ENCODE assay signal across 8 mouse cellular contexts in the genomic region with DNA sequence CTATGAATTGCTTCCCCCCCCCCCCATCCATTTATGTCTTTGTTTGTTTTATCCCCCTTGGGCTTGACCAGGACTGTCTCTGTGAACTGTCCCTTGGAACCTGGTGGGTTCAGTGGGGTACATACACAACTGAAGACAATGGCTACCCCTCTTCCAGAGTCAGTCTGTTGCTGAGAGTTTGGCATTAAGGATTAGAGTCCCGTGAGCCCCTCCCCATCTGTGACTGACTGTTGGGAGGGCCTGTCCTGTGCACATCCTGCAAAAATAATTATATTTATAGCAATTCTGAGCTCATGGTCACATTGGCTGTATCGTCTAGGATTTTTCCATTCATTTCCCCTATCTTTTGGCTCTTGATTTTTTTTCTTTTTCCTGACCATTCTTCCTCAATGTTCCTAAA. TPM values are rescaled to one million over a fixed set of nuclear protein-coding genes. Genes with fewer than 3 reads are reported as not detected.
A peak's percentile ranks its signal among the peaks of the same experiment; 100 is the strongest.
DNase-seq lines count a peak whose midpoint lies in the region; ATAC-seq and TF ChIP-seq lines count a peak whose summit lies in the region.

No protein-coding gene starts in this region.

- peak overlapping the region; percentile 60; the same call in 1 of the 2 replicates for H3K9ac ChIP-seq in intestine, postnatal 0 days (ENCODE audit: low read depth, low read length)

- ATAC-seq in G1E (ENCODE audit: extremely low read depth, insufficient number of reproducible peaks, low FRiP score, poor library complexity, severe bottlenecking), result no peak
- no peak for ATAC-seq in intestine, postnatal 0 days
- ATAC-seq in megakaryocyte-erythroid progenitor cell, adult 5-6 weeks (replicated peaks; ENCODE audit: low FRiP score, low TSS enrichment, poor library complexity, severe bottlenecking), result peak; percentile 12; the same call in 1 of the 2 replicates
- no peak for ATAC-seq in granulocyte monocyte progenitor cell, adult 5-6 weeks (replicated peaks; ENCODE audit: poor library complexity, severe bottlenecking)

- H3K4me1 ChIP-seq in G1E (ENCODE audit: insufficient read depth, low read depth, low read length), result peaks cover 26% of the 10 kb centered on the region
- peaks cover 19% of the 10 kb centered on the region for H3K4me1 ChIP-seq in forebrain, embryonic 10.5 days
- H3K4me1 ChIP-seq in intestine, postnatal 0 days (replicated peaks; ENCODE audit: control insufficient read depth, insufficient read depth, low read length), result no peaks in the 10 kb centered on the region

- H3K4me3 ChIP-seq in gastrocnemius, adult 2 months, result peak overlapping the region; percentile 86
- H3K4me3 ChIP-seq in G1E (ENCODE audit: low read depth, low read length), result peak overlapping the region; percentile 83
- peak overlapping the region; percentile 76 for H3K4me3 ChIP-seq in forebrain, embryonic 10.5 days
- H3K4me3 ChIP-seq in intestine, postnatal 0 days (ENCODE audit: low read depth, low read length), result peak overlapping the region; percentile 58

- H3K27me3 ChIP-seq in G1E (ENCODE audit: insufficient read depth, low read length), result no peaks in the 10 kb centered on the region
- no peaks in the 10 kb centered on the region for H3K27me3 ChIP-seq in forebrain, embryonic 10.5 days (ENCODE audit: poor library complexity, severe bottlenecking)
- no peaks in the 10 kb centered on the region for H3K27me3 ChIP-seq in intestine, postnatal 0 days (replicated peaks; ENCODE audit: control insufficient read depth, insufficient read depth, low read length)

- H3K36me3 ChIP-seq in G1E (replicated peaks), result no peaks in the 10 kb centered on the region
- no peaks in the 10 kb centered on the region for H3K36me3 ChIP-seq in forebrain, embryonic 10.5 days (replicated peaks)
- no peaks in the 10 kb centered on the region for H3K36me3 ChIP-seq in intestine, postnatal 0 days (ENCODE audit: control insufficient read depth, insufficient read depth)

- intact Hi-C loops in gastrocnemius, adult 2 months (cut with DNase I), result loop anchor here (5.0 to 10.0 kb wide), 2 partner anchors 779 to 906 kb away; a partner anchor contains a TSS
- intact Hi-C loops in gastrocnemius, postnatal 36 days (cut with DNase I), result no loop called here

- H3K4me2 ChIP-seq in intestine, postnatal 0 days (replicated peaks; ENCODE audit: low read depth), result peak overlapping the region; percentile 79

- no peaks in the 10 kb centered on the region for H3K9me3 ChIP-seq in G1E (replicated peaks)
- H3K9me3 ChIP-seq in forebrain, embryonic 10.5 days, result no peaks in the 10 kb centered on the region
- H3K9me3 ChIP-seq in intestine, postnatal 0 days (ENCODE audit: control insufficient read depth), result no peaks in the 10 kb centered on the region

- DNase-seq in gastrocnemius, adult 2 months, result no peak
- DNase-seq in gastrocnemius, postnatal 36 days, result no peak
- no peak for DNase-seq in G1E (ENCODE audit: low spot score)
- DNase-seq in forebrain, embryonic 10.5 days (ENCODE audit: extremely low spot score, low spot score), result no peak
- no peak for DNase-seq in urinary bladder, postnatal 14 days (ENCODE audit: low spot score)

- H3K27ac ChIP-seq in gastrocnemius, adult 2 months, result peak overlapping the region; percentile 100
- H3K27ac ChIP-seq in forebrain, embryonic 10.5 days, result peak overlapping the region; percentile 99
- no peak overlapping the region for H3K27ac ChIP-seq in intestine, postnatal 0 days (ENCODE audit: low read depth, low read length)

- WGBS in forebrain, embryonic 10.5 days, result 44% methylated on average over 2 of the region's 2 CpGs
- WGBS in intestine, postnatal 0 days, result 19% methylated on average over 2 of the region's 2 CpGs

- TF ChIP-seq CTCF in gastrocnemius, adult 2 months (IDR thresholded peaks at IDR 0.05), result no peak
- no peak for TF ChIP-seq CTCF in G1E (IDR thresholded peaks at IDR 0.05; ENCODE audit: low read depth, low read length)
- TF ChIP-seq CTCF in intestine, postnatal 0 days (IDR thresholded peaks at IDR 0.05; ENCODE audit: low read depth), result no peak

RNA-seq across cellular contexts. Expression of a gene that starts 1.4 kb away (rescaled TPM):
- total RNA-seq in gastrocnemius, adult 2 months (2021), result 10 to 100 TPM in 1 of 2 experiments, 1 to 10 TPM in 1; 9.0 to 10.7 TPM
- total RNA-seq in gastrocnemius, postnatal 36 days (2021), result 1 to 10 TPM; 7.3 to 9.7 TPM
- total RNA-seq in G1E (2014; fragmentation: Nextera tagmentation) (33.8 and 34.4 TPM in 2 replicates), G1E (2017) (25.3 and 26.2 TPM in 2 replicates)
- polyA plus RNA-seq in G1E (2012), result 22.1 and 23.3 TPM in 2 replicates
- 40.8 and 46.4 TPM in 2 replicates for polyA plus RNA-seq in forebrain, embryonic 10.5 days (2016; fragmentation: Nextera tagmentation; extraction: Ambion mirVana)
- polyA plus RNA-seq in intestine, postnatal 0 days (2015; fragmentation: Nextera tagmentation; extraction: Ambion mirVana), result 7.0 and 7.4 TPM in 2 replicates
- total RNA-seq in megakaryocyte-erythroid progenitor cell, adult 5-6 weeks (2014; fragmentation: Nextera tagmentation), result 27.4 and 34.8 TPM in 2 replicates
- 43.6 and 52.4 TPM in 2 replicates for total RNA-seq in megakaryocyte-erythroid progenitor cell, adult 5-6 weeks (2017)
- 22.8 and 23.1 TPM in 2 replicates for total RNA-seq in granulocyte monocyte progenitor cell, adult 5-6 weeks (2014; fragmentation: Nextera tagmentation)
- 31.0 and 44.0 TPM in 2 replicates for total RNA-seq in granulocyte monocyte progenitor cell, adult 5-6 weeks (2017)

RNA-seq across cellular contexts. Expression of a gene that starts 11.8 kb away (rescaled TPM):
- 10 to 100 TPM; 10.3 to 15.1 TPM for total RNA-seq in gastrocnemius, adult 2 months (2021)
- total RNA-seq in gastrocnemius, postnatal 36 days (2021), result 10 to 100 TPM; 11.8 TPM
- 10.8 and 12.0 TPM in 2 replicates for total RNA-seq in G1E (2014; fragmentation: Nextera tagmentation)
- 21.0 and 23.0 TPM in 2 replicates for total RNA-seq in G1E (2017)
- 13.8 and 20.6 TPM in 2 replicates for polyA plus RNA-seq in G1E (2012)
- 18.6 and 19.0 TPM in 2 replicates for polyA plus RNA-seq in forebrain, embryonic 10.5 days (2016; fragmentation: Nextera tagmentation; extraction: Ambion mirVana)
- 13.1 and 13.5 TPM in 2 replicates for polyA plus RNA-seq in intestine, postnatal 0 days (2015; fragmentation: Nextera tagmentation; extraction: Ambion mirVana)
- 8.5 and 9.4 TPM in 2 replicates for total RNA-seq in megakaryocyte-erythroid progenitor cell, adult 5-6 weeks (2014; fragmentation: Nextera tagmentation)
- total RNA-seq in megakaryocyte-erythroid progenitor cell, adult 5-6 weeks (2017), result 10.0 and 16.8 TPM in 2 replicates
- total RNA-seq in granulocyte monocyte progenitor cell, adult 5-6 weeks (2014; fragmentation: Nextera tagmentation), result 7.5 and 7.7 TPM in 2 replicates
- 16.3 and 17.7 TPM in 2 replicates for total RNA-seq in granulocyte monocyte progenitor cell, adult 5-6 weeks (2017)
